Mouse (Mus musculus): ENCODE data around the gene Oas1e.

DNA sequence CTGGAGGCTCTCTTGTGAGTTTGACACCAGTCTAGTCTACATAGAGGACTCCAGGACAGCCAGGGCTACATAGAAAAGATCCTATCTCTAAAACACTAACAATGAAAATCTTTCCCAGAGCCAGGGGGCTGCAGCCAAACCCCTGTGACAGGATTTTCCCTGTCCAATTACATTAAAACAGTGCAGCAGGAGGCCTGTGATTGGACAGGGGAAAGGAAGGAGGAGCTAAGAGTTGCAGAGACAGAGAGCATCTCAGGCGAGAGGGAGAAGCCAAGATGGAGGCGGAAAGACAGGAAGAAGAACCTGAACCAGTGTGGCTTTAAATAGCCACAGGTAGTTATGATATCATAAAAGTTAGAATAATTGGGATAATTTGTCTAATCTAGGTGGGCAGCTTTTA, 12.9 kb downstream of the Oas1e start:
- TF ChIP-seq CTCF (IDR thresholded peaks at IDR 0.05; ENCODE audit: control insufficient read depth, insufficient read depth, insufficient replicate concordance, low read depth, low read length), result no peak
- no peak for TF ChIP-seq POLR2A (IDR thresholded peaks at IDR 0.05; ENCODE audit: control insufficient read depth, low read depth, low read length)
